Mouse (Mus musculus) left cerebral cortex, adult 11 months (tissue): ENCODE measurements around the gene Kcnq1.

ENCODE experiments used
- DNase-seq: peaks from one replicate; pipeline ENCODE4 v3.0.0; 2022; ENCODE audit warnings: low spot score

Gene Kcnq1

GRCm38 (mm10) chr7:143093847-143094246 lies 12.3 kb upstream of the Kcnq1 start:
- no peak for DNase-seq

GRCm38 (mm10) chr7:143094592-143095553 lies 11.3 kb upstream of the Kcnq1 start, which contains the start of gene Trpm5:
TSS of gene Trpm5 (minus strand) at chr7:143094642.
- no peak for DNase-seq

GRCm38 (mm10) chr7:143095554-143095907 lies 10.6 kb upstream of the Kcnq1 start:
- no peak for DNase-seq

GRCm38 (mm10) chr7:143100759-143101158 lies 5.4 kb upstream of the Kcnq1 start:
- DNase-seq, result no peak

GRCm38 (mm10) chr7:143105258-143105897 lies 784 bp upstream of the Kcnq1 start:
- DNase-seq, result no peak

- DNase-seq, result no peak
Measured at GRCm38 (mm10) chr7:143106672-143107465, 707 bp downstream of the Kcnq1 start.

- DNase-seq, result no peak
Measured at GRCm38 (mm10) chr7:143108200-143108599, 2.0 kb downstream of the Kcnq1 start.

- DNase-seq, result no peak
Measured at GRCm38 (mm10) chr7:143108996-143109660, 3.0 kb downstream of the Kcnq1 start.

GRCm38 (mm10) chr7:143109696-143110095 lies 3.5 kb downstream of the Kcnq1 start:
- no peak for DNase-seq

- no peak for DNase-seq
Measured at GRCm38 (mm10) chr7:143110803-143111202, 4.6 kb downstream of the Kcnq1 start.

GRCm38 (mm10) chr7:143111719-143112118 lies 5.6 kb downstream of the Kcnq1 start:
- no peak for DNase-seq

GRCm38 (mm10) chr7:143112395-143112794 lies 6.2 kb downstream of the Kcnq1 start:
- DNase-seq, result no peak

- no peak for DNase-seq
Measured at GRCm38 (mm10) chr7:143114773-143115172, 8.6 kb downstream of the Kcnq1 start.

- DNase-seq, result no peak
Measured at GRCm38 (mm10) chr7:143116521-143116920, 10.4 kb downstream of the Kcnq1 start.

GRCm38 (mm10) chr7:143119407-143119806 lies 13.2 kb downstream of the Kcnq1 start:
- no peak for DNase-seq

GRCm38 (mm10) chr7:143119826-143120225 lies 13.7 kb downstream of the Kcnq1 start:
- DNase-seq, result no peak

- no peak for DNase-seq
Measured at GRCm38 (mm10) chr7:143122191-143122590, 16.0 kb downstream of the Kcnq1 start.

- no peak for DNase-seq
Measured at GRCm38 (mm10) chr7:143123876-143124669, 17.9 kb downstream of the Kcnq1 start.

- no peak for DNase-seq
Measured at GRCm38 (mm10) chr7:143124902-143125301, 18.7 kb downstream of the Kcnq1 start.

- DNase-seq, result no peak
Measured at GRCm38 (mm10) chr7:143132815-143133214, 26.7 kb downstream of the Kcnq1 start.

GRCm38 (mm10) chr7:143136125-143136524 lies 30.0 kb downstream of the Kcnq1 start:
- no peak for DNase-seq
